Mouse (Mus musculus): ENCODE data around the gene Rftn1. TPM values are rescaled to one million over a fixed set of nuclear protein-coding genes. Genes with fewer than 3 reads are reported as not detected.

The Rftn1 gene
- total RNA-seq (2014; rRNA removed) (39.5 and 44.4 TPM in 2 replicates), polyA plus RNA-seq (2015; fragmentation: Nextera tagmentation; extraction: Ambion mirVana) (18.2 and 19.7 TPM in 2 replicates)

- Histone ChIP-seq H3K27me3 (ENCODE audit: insufficient read depth, low read length) (no peaks in the 10 kb centered on the region; the same call in 1 of the 2 replicates), H3K4me1 (ENCODE audit: insufficient read depth, low read length) (0 out of 2 replicates have a peak, but pooled peaks cover 3% of the 10 kb centered on the region), H3K4me2 (ENCODE audit: low read depth, low read length) (peak within 1 kb of the TSS; percentile 99), H3K9me3 (ENCODE audit: low read length) (no peaks in the 10 kb centered on the region), H3K4me3 (ENCODE audit: low read length) (peak within 1 kb of the TSS; percentile 71), H3K9ac (replicated peaks; ENCODE audit: low read length) (peak within 1 kb of the TSS; percentile 59), H3K27ac (no peak within 1 kb of the TSS; the same call in 1 of the 2 replicates), H3K36me3 (ENCODE audit: insufficient read depth, low read length) (no peaks in the 10 kb centered on the region)
- 2% methylated on average over 74 of the region's 79 CpGs for WGBS
- ATAC-seq (peak; percentile 50), DNase-seq (ENCODE audit: low spot score) (no peak)
- TF ChIP-seq CTCF (IDR thresholded peaks at IDR 0.05; ENCODE audit: low read depth): no peak
Observed at GRCm38 (mm10) chr17:50190131-50191015, at the start of gene Rftn1. Rftn1 (minus strand) TSS chr17:50190674.

- no peak overlapping the region for H3K4me3 ChIP-seq (ENCODE audit: low read length)
- H3K4me1 ChIP-seq (ENCODE audit: insufficient read depth, low read length): peaks cover 5% of the 10 kb centered on the region; the same call in 1 of the 2 replicates
- no peak overlapping the region for H3K9ac ChIP-seq (replicated peaks; ENCODE audit: low read length)
- no peak for ATAC-seq
- H3K4me2 ChIP-seq (ENCODE audit: low read depth, low read length): no peak overlapping the region
- no peaks in the 10 kb centered on the region for H3K36me3 ChIP-seq (ENCODE audit: insufficient read depth, low read length)
- H3K27ac ChIP-seq: no peak overlapping the region
- no peak for TF ChIP-seq CTCF (IDR thresholded peaks at IDR 0.05; ENCODE audit: low read depth)
- DNase-seq (ENCODE audit: low spot score): no peak
- 60% methylated on average over 11 of the region's 11 CpGs for WGBS
- no peaks in the 10 kb centered on the region for H3K9me3 ChIP-seq (ENCODE audit: low read length)
- 0 out of 2 replicates have a peak, but pooled peaks cover 3% of the 10 kb centered on the region for H3K27me3 ChIP-seq (ENCODE audit: insufficient read depth, low read length)
Observed at GRCm38 (mm10) chr17:50237818-50238610, 47.5 kb upstream of the Rftn1 start.

- Histone ChIP-seq H3K27ac (peak overlapping the region; percentile 72; the same call in 1 of the 2 replicates), H3K4me3 (ENCODE audit: low read length) (no peak overlapping the region), H3K4me2 (ENCODE audit: low read depth, low read length) (peak overlapping the region; percentile 23; the same call in 1 of the 2 replicates), H3K36me3 (ENCODE audit: insufficient read depth, low read length) (no peaks in the 10 kb centered on the region), H3K4me1 (ENCODE audit: insufficient read depth, low read length) (peaks cover 5% of the 10 kb centered on the region; the same call in 1 of the 2 replicates), H3K9me3 (ENCODE audit: low read length) (no peaks in the 10 kb centered on the region), H3K27me3 (ENCODE audit: insufficient read depth, low read length) (0 out of 2 replicates have a peak, but pooled peaks cover 3% of the 10 kb centered on the region), H3K9ac (replicated peaks; ENCODE audit: low read length) (no peak overlapping the region)
- WGBS: 4% methylated on average over 8 of the region's 8 CpGs
- peak; percentile 88 for DNase-seq (ENCODE audit: low spot score)
- TF ChIP-seq CTCF (IDR thresholded peaks at IDR 0.05; ENCODE audit: low read depth): peak; percentile 97
- ATAC-seq: peak; percentile 85
Observed at GRCm38 (mm10) chr17:50237436-50237709, 46.9 kb upstream of the Rftn1 start.

GRCm38 (mm10) chr17:50236702-50237435 lies 46.4 kb upstream of the Rftn1 start:
- peak; percentile 79 for DNase-seq (ENCODE audit: low spot score)
- H3K4me1 ChIP-seq (ENCODE audit: insufficient read depth, low read length): peaks cover 5% of the 10 kb centered on the region; the same call in 1 of the 2 replicates
- no peak overlapping the region for H3K4me3 ChIP-seq (ENCODE audit: low read length)
- TF ChIP-seq CTCF (IDR thresholded peaks at IDR 0.05; ENCODE audit: low read depth): no peak
- H3K27me3 ChIP-seq (ENCODE audit: insufficient read depth, low read length): 0 out of 2 replicates have a peak, but pooled peaks cover 3% of the 10 kb centered on the region
- H3K9ac ChIP-seq (replicated peaks; ENCODE audit: low read length): 0 out of 2 replicates have a peak overlapping the region, but pooled peaks have one; percentile 6
- WGBS: 11% methylated on average over 9 of the region's 9 CpGs
- ATAC-seq: peak; percentile 86
- H3K27ac ChIP-seq: peak overlapping the region; percentile 72
- peak overlapping the region; percentile 23; the same call in 1 of the 2 replicates for H3K4me2 ChIP-seq (ENCODE audit: low read depth, low read length)
- no peaks in the 10 kb centered on the region for H3K36me3 ChIP-seq (ENCODE audit: insufficient read depth, low read length)
- H3K9me3 ChIP-seq (ENCODE audit: low read length): no peaks in the 10 kb centered on the region

GRCm38 (mm10) chr17:50235943-50236701 lies 45.6 kb upstream of the Rftn1 start:
- Histone ChIP-seq H3K36me3 (ENCODE audit: insufficient read depth, low read length) (no peaks in the 10 kb centered on the region), H3K4me2 (ENCODE audit: low read depth, low read length) (no peak overlapping the region), H3K9me3 (ENCODE audit: low read length) (no peaks in the 10 kb centered on the region), H3K27me3 (ENCODE audit: insufficient read depth, low read length) (0 out of 2 replicates have a peak, but pooled peaks cover 3% of the 10 kb centered on the region), H3K4me1 (ENCODE audit: insufficient read depth, low read length) (peaks cover 5% of the 10 kb centered on the region; the same call in 1 of the 2 replicates), H3K27ac (peak overlapping the region; percentile 72; the same call in 1 of the 2 replicates), H3K4me3 (ENCODE audit: low read length) (no peak overlapping the region), H3K9ac (replicated peaks; ENCODE audit: low read length) (no peak overlapping the region)
- DNase-seq (ENCODE audit: low spot score) (peak; percentile 73), ATAC-seq (peak; percentile 74)
- no peak for TF ChIP-seq CTCF (IDR thresholded peaks at IDR 0.05; ENCODE audit: low read depth)
- 35% methylated on average over 13 of the region's 13 CpGs for WGBS

All from hindbrain, postnatal 0 days (tissue).